Comparison of ENCODE assay signal across 8 mouse cellular contexts in the genomic region with DNA sequence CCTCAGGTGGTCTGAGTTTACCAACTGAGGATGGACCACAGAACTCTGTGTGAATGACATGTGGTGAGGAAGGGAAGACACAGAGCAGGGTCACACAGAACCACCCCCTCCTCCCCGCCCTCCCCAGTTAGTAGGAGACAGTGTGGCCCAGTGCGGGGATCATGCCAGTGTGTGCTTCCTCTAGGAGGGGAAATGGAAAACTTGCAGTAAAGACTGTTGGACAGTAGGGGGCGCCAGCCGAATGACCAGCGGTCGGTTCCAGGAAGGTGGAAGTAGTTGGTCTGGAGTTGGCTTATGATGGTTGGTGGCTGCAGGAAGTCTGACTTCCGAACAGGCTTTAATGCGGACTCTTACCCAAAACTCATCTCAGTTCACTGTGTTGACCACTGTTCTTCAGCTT.
DNase-seq lines count a peak whose midpoint lies in the region; ATAC-seq lines count a peak whose summit lies in the region.

No protein-coding gene starts in this region.

- peaks cover 15% of the 10 kb centered on the region for H3K4me1 ChIP-seq in liver, embryonic 12.5 days

- no peak overlapping the region for H3K9ac ChIP-seq in liver, embryonic 12.5 days

- H3K9me3 ChIP-seq in liver, embryonic 12.5 days (replicated peaks): peaks cover 8% of the 10 kb centered on the region; the same call in 1 of the 2 replicates

- peak; percentile 77 for DNase-seq in liver
- peak; percentile 57 for DNase-seq in T-cell, adult 2 months (ENCODE audit: low spot score)
- DNase-seq in embryo, embryonic 10 days (ENCODE audit: low spot score): peak; percentile 63
- peak; percentile 39 to 41 for DNase-seq in lung, adult 18-20 months
- peak; percentile 33 to 71 for DNase-seq in spleen, adult 18-20 months

- no peaks in the 10 kb centered on the region for H3K36me3 ChIP-seq in liver, embryonic 12.5 days

- H3K4me3 ChIP-seq in liver, embryonic 12.5 days: no peak overlapping the region

- no peak overlapping the region for H3K4me2 ChIP-seq in liver, embryonic 12.5 days

- no peak for ATAC-seq in liver, embryonic 12.5 days
- ATAC-seq in hematopoietic stem cell, adult 5-6 weeks (replicated peaks in 1 of 2; ENCODE audit: insufficient read depth in 1 of 2, low FRiP score in 2 of 2, low TSS enrichment in 1 of 2, low read depth in 1 of 2, poor library complexity in 2 of 2, severe bottlenecking in 2 of 2): peak; percentile 68 to 72; a peak in 3 of 4 replicates
- no peak for ATAC-seq in inflammation-experienced regulatory T-cells, adult 6 months

- WGBS in liver, embryonic 12.5 days (ENCODE audit: insufficient replicate concordance): 5% methylated on average over 8 of the region's 8 CpGs

- H3K27ac ChIP-seq in liver, embryonic 12.5 days: no peak overlapping the region

- H3K27me3 ChIP-seq in liver, embryonic 12.5 days (replicated peaks): peaks cover 32% of the 10 kb centered on the region

Comparison
In these comparisons a context has a peak if more than half of its experiments do, and no peak if none do; other contexts are left out.
1. ATAC-seq: peak in hematopoietic stem cell, adult 5-6 weeks (2 of 2); none in liver, embryonic 12.5 days (single experiment) and inflammation-experienced regulatory T-cells, adult 6 months (single experiment).
2. Peak in every context shown above with its lines, with median percentiles within 50 percentile points of each other: DNase-seq.